Mouse (Mus musculus) kidney, postnatal 4 days (tissue): ENCODE measurements at regions not wholly inside any gene's neighbourhood (a gene's known extent, or its start where the extent isn't known, plus 50 kb on each side); places are given as distances from the start of the nearest gene placed in this dataset.

Experiments used
- DNase-seq, 2 experiments: peaks; one replicate each; pipeline ENCODE4 v3.0.0; 2021; ENCODE audit warnings: mixed read lengths in 2 of 2

DNA sequence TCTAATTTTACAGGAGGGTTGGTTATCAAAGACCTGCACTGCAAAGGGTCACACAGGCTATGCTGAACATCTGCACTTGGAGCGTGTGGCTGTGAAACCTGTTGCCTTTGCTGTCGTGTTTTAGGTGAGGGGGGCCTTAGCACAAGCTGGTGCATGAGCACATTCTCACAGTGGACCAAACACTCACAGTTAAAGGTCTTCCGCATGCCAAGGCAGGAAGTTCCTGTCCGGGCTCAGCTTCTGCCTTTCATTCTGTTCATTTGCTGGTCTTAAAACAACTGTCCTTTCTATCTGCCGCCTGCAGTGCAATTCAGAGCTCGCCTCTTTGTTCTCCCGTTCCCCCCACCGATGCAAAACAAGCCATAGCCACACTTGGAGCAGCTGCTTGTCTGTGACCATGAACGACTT, 402.8 kb downstream of the Efnb2 start:
- peak in 1 of 2 experiments; percentile 14 for DNase-seq

- no peak for DNase-seq
These were observed 404.7 kb downstream of the Efnb2 start for GRCm38 (mm10) chr8:8256327-8256726.

- DNase-seq: no peak
These were observed 406.6 kb downstream of the Efnb2 start for GRCm38 (mm10) chr8:8254446-8254845.

- no peak for DNase-seq
These were observed 416.4 kb downstream of the Efnb2 start for GRCm38 (mm10) chr8:8244599-8244998.

DNA sequence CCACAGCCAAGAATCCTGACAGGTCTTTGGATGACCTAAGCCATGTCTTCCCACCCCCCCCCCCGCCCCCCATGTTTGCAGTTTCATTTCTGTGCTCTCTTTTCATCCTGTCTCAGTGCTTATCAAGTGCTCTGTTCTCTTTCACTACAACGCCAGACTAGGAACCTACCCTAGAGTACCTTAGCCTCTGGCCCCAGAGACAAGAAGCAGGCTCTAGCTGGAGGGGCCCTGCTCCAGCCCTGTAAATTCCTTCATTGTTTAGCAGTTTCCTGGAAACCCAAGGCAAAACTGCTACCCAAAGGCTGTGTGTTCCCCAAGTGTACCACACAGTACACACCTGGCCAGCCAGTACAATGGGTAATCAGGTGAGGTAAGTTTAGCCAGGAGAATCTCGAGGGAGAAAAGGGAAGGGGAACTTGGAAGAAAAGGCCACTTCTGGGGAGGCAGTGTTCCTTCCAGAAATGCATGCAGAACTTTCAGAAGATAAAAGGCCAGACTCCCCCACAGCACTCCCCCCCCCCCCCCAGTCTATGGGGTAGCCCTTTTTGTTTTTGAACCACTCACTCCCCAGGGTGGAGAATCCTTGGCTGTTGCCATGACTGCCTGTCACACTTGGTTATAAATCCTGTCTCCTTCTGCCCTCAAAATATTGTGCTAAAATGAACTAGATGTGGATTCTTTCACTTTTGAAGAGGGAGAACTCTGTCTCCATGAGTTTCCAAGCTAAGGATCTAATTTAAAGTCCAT, 419.1 kb downstream of the Efnb2 start:
- DNase-seq: no peak

- DNase-seq: no peak
These were observed 419.9 kb downstream of the Efnb2 start for GRCm38 (mm10) chr8:8241051-8241688.

DNA sequence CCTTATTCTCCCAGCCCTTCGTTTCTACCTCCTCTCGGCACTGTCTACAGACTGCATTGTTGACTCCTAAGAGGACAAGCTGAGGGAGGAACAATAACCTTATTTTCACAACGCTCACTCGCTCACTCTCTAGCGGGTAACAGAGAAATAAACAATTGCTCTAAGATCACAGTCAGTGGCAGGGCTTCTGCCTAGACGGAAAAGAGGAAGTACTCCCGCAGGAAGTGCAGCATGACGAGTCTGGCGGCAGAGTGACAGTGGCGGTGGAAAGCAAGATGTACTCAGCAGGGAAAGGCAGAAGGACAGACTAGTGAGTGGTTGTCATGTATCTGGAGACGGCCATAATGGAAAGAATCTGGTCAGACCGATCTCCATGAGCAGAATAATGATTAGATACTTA, 421.6 kb downstream of the Efnb2 start:
- peak in 1 of 2 experiments; percentile 10 for DNase-seq

GRCm38 (mm10) chr8:8238051-8238450, 423.0 kb downstream of the Efnb2 start:
- no peak for DNase-seq

DNA sequence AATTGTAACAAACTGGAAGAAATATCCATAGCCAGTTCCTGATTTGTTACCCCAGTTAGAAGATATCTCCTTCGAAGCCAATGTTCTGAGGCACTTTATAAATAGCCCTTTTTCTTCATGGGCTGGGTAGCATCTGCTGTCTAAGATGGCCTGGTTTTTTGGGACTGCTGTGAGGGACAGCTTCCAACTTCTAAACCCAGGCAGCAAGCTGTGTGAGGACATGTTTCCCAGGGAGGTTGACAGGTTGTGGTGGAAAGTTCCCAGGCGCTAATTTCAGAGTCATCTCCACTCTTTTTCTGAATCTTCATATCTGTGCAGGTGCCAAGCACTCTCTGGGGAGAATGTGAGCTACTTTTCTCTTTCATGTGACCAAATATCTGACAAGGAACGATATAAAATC, 427.4 kb downstream of the Efnb2 start:
- DNase-seq: no peak

DNA sequence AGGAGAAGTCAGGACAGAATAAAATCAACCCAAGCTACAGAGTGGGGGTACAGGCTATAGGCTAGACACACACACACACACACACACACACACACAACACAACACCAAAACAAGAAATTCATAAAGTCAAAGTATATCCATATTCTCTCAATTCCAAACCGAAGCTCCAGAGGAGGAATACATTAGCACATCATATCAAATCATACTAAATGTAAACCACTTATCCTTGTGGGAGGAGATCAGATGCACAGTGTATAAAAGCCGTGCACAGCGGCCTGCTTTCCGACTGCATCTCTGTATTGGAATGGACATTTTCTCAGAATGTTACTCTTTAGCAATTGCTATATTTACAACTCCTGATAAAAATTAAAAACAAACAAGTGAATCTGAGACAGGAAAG, 427.9 kb downstream of the Efnb2 start:
- no peak for DNase-seq

DNA sequence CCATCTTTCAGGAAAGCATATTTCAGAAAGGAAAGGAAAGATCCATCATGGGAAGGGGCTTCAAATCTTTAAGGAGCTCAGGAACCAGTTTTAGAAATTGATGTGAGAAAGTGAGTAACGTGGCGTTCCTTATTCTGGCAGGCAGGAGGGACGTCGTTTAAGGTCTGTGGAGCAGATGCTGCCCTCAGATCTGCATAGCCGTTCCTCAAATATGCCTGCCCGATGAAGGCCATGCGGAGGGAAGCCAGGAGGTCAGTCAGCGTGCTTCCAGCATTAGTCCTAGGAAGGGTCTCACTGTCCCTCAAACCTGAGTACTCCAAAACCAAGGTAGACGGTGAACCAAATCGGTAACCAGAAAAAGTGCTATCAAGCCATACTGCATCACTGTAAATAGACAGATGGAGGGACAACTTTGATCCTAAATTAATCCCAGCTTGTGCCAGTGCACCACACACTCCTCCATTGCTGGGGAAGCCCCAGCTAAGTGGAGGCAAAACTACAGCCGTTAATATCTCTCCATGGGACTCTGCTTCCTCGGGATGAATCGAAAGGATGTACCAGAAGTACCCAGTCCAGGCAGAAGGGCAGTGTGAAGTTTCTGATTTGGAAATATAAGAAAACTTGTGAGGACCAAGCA, 428.9 kb downstream of the Efnb2 start:
- no peak for DNase-seq

GRCm38 (mm10) chr8:8231308-8231985, 429.6 kb downstream of the Efnb2 start:
- no peak for DNase-seq

DNA sequence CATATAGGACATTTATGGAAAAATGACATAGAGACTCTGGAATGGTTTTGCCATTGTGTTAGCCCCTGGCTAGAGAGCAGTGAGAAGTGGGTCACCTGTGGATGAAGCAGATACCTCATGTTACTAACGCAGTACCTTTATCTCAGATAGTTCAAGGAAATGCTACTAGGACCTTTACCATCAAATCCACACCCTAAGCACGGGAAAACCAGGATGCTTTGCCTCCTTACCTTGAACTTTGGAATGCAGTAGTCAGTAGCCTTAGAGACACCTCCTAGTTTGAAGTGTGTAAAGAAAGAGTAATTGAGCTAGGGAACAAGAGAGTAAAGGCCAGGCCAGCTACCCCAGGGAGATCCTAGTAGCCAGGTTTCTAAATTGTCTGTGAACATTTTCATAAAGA, 435.0 kb downstream of the Efnb2 start:
- DNase-seq: no peak

GRCm38 (mm10) chr8:8225175-8225830, 435.7 kb downstream of the Efnb2 start:
- peak in 1 of 2 experiments; percentile 19 for DNase-seq

DNA sequence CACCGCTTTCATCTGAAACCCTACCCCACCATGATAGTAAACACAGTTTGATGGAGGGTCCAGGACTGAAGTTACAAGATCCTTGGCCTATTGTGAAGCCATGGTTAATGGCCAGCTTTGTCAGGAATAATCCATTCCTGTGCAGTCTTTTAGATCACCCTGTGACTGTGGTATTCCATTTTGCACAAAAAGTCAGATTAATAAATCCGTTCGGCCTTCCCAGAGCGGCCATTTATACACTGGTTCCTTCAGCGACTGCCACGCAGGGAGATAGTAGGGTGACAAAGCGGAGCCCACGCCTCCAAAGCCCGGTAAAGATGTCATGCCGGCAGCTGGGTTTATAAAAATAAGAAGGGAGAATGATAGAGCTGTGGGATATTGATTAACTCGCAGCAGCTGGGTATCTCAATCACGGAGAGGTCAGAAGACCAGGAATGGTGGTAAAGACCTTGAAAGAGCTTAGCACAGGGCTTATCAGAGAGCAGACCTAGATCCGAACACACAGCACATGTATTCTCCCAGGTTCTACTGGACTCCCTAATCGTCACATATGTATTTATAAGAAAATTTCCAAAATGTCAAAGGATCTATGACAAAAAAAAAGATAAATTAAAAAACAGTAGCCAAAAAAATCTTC, 440.5 kb downstream of the Efnb2 start:
- no peak for DNase-seq

- no peak for DNase-seq
These were observed 441.2 kb downstream of the Efnb2 start for GRCm38 (mm10) chr8:8219701-8220394.

DNA sequence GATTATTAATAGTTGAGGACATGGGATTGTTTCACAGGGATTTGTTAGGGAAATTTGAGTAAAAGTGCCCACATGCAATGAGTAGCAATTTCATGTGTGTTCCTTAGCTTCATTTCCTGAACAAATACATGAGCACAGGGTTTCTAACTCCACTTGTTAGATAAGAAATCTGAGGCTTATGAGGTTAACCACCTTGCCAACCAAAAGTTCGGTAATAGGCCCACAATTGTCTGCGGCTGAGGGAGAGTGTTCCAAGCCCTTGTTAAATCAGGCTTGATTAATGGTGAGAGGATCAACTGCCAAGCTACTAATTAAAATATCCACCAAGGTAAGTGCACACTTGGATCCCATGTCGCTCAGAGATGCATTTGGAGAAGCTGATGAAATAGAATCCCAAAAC, 468.0 kb downstream of the Efnb2 start:
- DNase-seq: no peak

DNA sequence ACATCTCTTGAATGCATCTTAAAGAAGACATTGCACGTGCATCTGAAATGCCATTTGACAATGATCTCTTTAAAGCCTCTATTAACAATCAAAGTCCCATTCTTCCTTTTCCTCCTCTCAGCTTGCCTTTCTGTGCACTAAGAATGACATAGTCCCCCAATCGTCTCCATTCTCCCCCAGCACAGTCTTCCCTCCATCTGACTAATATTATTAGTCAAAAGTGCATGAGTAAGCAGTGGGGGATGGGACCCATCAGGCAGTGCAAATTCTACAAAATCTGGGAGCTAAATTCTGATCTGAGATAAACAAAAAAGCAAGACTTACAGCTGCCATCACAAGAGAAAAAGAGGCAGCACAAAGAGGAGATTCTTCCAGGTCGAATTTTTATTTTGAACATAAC, 475.0 kb downstream of the Efnb2 start:
- no peak for DNase-seq

DNA sequence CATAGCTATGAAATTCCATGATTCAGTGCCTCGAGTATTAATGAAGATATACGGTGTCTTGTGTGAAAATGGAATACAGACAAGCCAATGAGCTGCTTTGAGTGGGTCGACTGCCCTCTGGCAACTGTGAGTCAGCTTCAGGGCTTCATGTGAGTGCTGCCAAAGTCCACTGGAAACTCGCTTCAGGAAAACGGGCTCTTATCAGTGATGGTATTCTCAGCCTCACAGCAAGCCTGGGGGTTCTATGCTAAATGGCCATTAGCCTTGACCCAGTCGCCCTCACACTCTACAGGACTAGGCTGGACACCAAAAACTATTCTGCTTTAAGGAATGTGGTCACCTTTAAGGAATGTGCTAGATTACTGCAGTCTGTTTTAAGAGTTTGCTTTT, 477.8 kb downstream of the Efnb2 start:
- DNase-seq: peak; percentile 12 to 25

DNA sequence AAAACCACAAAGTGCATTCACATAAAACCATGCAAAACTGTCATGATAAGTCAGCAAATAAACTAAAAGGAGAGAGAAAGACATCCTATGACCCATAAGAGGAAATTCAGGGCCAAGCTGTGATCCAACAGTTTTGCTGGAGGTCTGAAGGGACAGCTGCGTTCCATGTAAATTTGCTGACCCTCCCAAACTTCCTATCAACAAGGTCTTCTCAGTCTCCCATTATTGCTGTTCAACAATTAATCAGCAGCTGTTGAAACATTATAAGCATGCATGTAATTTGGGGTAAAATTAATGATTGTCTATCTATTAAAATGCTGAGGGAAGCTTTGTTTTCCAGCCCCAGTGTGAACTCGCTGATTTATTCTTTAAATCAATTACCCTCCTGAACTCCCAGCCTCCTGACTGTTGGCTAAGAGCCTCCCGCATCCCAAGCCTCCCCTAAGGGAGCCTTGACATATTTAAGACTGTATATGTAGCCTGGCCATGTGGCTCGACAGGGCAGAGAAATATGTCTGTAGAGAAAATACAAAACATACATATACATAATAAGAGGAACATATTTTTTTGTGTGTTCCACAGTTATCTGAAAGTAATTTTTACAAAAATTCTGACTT, 478.3 kb downstream of the Efnb2 start:
- peak; percentile 26 to 47 for DNase-seq

DNA sequence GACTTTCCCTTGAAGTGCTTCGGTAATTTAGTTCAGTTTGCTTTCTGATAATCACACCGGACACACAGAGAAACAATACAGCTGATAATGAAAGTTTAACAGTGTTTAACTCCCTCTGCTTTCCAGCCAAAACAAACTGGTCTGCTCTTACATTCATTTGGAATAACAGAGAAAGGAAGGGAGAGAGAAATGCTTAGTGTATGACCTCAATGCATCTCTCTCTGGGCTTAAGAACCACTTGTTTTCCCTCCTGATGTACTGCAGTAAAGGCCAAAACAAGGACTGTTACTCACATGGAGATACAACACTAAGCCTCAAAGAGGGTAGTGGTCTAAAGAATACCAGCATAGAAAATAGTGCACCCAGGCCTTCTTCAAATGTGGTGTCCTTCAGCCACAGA, 478.9 kb downstream of the Efnb2 start:
- DNase-seq: no peak
